Mouse (Mus musculus): ENCODE measurements around the gene Mcm3ap. TPM values are rescaled to one million over a fixed set of nuclear protein-coding genes. Genes with fewer than 3 reads are reported as not detected.

The Mcm3ap gene
- total RNA-seq, 2 experiments from 2014 or later: 47.6 to 58.1 TPM

- DNase-seq (ENCODE audit: low spot score in 2 of 2): no peak
- intact Hi-C loops (cut with DNase I): no loop called here
These were observed 19.5 kb downstream of the Mcm3ap start for GRCm38 (mm10) chr10:76488265-76488664.

DNA sequence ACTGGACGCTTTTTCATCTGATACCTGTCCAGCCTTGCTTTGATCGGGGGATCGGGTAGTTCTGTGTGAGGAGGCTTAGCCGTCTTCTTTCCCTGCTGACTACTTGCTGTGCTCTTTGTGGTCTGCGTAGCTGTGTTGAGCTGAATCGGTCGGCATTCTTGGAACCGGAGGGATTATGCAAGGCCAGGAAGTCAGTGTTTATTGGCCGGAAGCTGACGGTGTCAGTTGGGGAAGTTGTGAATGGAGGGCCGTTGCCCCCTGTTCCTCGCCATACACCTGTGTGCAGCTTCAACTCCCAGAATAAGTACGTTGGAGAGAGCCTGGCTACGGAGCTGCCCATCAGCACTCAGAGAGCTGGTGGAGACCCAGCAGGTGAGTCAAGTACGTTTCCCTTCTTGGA lies 20.5 kb downstream of the Mcm3ap start:
- DNase-seq (ENCODE audit: low spot score in 2 of 2): no peak
- intact Hi-C loops (cut with DNase I): no loop called here

- intact Hi-C loops (cut with DNase I): no loop called here
- DNase-seq (ENCODE audit: low spot score in 2 of 2): no peak
These were observed 24.8 kb downstream of the Mcm3ap start for GRCm38 (mm10) chr10:76493527-76493926.

GRCm38 (mm10) chr10:76495501-76495900 lies 26.8 kb downstream of the Mcm3ap start:
- intact Hi-C loops (cut with DNase I): no loop called here
- DNase-seq (ENCODE audit: low spot score in 2 of 2): no peak

- intact Hi-C loops (cut with DNase I): no loop called here
- DNase-seq (ENCODE audit: low spot score in 2 of 2): peak in 1 of 2 experiments; percentile 19
These were observed 27.6 kb downstream of the Mcm3ap start for GRCm38 (mm10) chr10:76496366-76496765.

- DNase-seq (ENCODE audit: low spot score in 2 of 2): no peak
- intact Hi-C loops (cut with DNase I): no loop called here
These were observed 28.8 kb downstream of the Mcm3ap start for GRCm38 (mm10) chr10:76497522-76497921.

DNA sequence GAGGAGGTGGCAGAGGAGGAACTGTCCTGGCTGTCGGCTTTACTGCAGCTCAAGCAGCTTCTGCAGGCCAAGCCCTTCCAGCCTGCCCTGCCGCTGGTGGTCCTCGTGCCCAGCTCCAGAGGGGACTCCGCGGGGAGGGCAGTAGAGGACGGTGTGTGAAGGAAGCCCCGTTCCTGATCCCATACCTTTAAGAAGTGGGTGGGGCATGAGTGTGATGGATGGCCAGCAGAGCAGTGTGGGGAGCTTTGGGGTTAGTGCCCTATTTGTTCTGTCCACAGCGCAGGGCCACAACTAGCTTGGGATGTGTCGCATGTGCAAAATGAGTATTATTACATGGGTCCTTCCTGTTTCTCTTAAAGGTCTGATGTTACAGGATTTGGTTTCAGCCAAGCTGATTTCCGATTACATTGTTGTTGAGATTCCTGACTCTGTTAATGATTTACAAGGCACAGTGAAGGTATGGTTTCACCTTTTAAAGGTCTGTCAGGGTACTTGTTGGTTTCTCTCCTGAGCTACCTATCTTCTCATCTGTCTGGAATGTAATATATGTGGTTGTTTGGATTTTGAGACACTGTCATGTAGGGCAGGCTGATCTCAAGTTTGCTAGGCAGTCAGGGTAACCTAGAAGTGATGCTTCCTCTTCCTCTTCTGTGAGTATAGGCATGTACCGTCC lies 35.7 kb downstream of the Mcm3ap start:
- no peak for DNase-seq (ENCODE audit: low spot score in 2 of 2)
- intact Hi-C loops (cut with DNase I): no loop called here

GRCm38 (mm10) chr10:76505865-76506264 lies 37.1 kb downstream of the Mcm3ap start:
- intact Hi-C loops (cut with DNase I): no loop called here
- DNase-seq (ENCODE audit: low spot score in 2 of 2): no peak

- intact Hi-C loops (cut with DNase I): no loop called here
- DNase-seq (ENCODE audit: low spot score in 2 of 2): peak; percentile 32 to 36
These were observed 44.3 kb downstream of the Mcm3ap start for GRCm38 (mm10) chr10:76512965-76513583.

DNA sequence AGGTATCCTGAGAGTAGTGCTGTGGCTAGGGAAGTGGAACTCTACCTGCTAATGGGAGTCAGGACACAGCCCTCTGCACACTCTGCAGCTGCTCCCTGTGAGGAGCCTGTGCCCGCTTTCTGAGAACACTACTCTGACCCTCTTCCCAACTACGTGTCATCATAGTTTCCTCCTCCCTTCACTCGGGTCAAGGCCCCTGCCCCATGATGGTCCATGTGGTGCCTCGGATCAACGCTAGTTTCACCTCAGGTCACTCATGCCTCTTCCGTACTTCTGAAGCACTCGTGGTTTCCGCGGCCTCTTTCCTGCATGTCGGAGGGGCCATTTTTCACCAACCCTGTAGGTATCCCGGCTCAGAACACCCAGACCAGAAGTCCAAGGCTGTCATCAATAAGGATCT lies 62.2 kb downstream of the Mcm3ap start:
- intact Hi-C loops (cut with DNase I): loop anchor here (5.0 kb wide), 1 partner anchor 201 kb away; no protein-coding TSS in a partner anchor
- no peak for DNase-seq (ENCODE audit: low spot score in 2 of 2)

DNA sequence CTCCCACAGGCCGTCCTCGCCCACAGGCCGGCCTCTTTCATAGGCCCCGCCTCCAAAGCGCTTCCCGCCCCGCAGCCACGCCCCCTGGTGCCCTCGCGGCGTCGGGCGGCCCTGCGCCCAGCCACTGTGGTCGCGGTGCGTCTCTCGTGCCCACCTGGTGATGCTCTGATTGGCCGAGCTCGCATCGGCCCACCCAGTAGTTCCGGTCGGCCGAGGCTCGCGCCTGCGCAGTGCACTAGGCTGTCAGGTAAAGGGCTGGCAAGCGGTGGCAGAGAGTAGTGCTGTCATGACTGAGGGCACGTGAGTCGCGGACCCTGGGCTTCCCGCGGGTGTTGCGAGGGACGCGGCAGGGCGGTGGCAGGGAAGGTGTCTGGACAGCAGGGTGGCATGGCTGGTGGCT lies 62.6 kb downstream of the Mcm3ap start, which contains the start of gene Lss:
Gene Lss (plus strand): TSS at position 214 of the 400 bp plus-strand sequence.
- intact Hi-C loops (cut with DNase I): loop anchor here (5.0 kb wide), 1 partner anchor 201 kb away; no protein-coding TSS in a partner anchor
- peak; percentile 97 for DNase-seq (ENCODE audit: low spot score in 2 of 2)

GRCm38 (mm10) chr10:76531828-76532227 lies 63.1 kb downstream of the Mcm3ap start:
- no peak for DNase-seq (ENCODE audit: low spot score in 2 of 2)
- intact Hi-C loops (cut with DNase I): loop anchor here (5.0 kb wide), 1 partner anchor 200 kb away; no protein-coding TSS in a partner anchor

GRCm38 (mm10) chr10:76535526-76535925 lies 66.8 kb downstream of the Mcm3ap start:
- intact Hi-C loops (cut with DNase I): no loop called here
- no peak for DNase-seq (ENCODE audit: low spot score in 2 of 2)

DNA sequence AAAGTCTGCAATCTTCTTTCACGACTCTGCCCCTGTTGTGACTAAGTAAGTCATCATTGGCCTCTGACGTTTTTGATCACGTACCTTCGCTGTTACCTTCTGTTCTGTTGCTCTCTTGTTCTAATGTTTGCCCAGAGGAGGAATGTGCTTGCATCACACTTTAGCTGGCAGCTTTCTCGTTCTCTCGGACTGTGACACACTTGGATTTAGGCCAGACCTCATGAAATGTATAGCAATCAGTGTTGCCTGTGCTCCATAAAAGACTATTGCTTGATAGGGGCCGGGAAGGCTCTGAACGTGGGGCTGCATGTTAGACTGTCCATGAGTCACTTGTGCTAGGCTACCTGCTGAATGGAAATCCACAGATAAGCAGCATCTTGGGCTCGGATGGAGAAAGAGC lies 68.9 kb downstream of the Mcm3ap start:
- no peak for DNase-seq (ENCODE audit: low spot score in 2 of 2)
- intact Hi-C loops (cut with DNase I): no loop called here

GRCm38 (mm10) chr10:76541336-76542085 lies 72.8 kb downstream of the Mcm3ap start:
- DNase-seq (ENCODE audit: low spot score in 2 of 2): no peak
- intact Hi-C loops (cut with DNase I): no loop called here

- intact Hi-C loops (cut with DNase I): no loop called here
- no peak for DNase-seq (ENCODE audit: low spot score in 2 of 2)
These were observed 74.1 kb downstream of the Mcm3ap start for GRCm38 (mm10) chr10:76542636-76543375.

- no peak for DNase-seq (ENCODE audit: low spot score in 2 of 2)
- intact Hi-C loops (cut with DNase I): no loop called here
These were observed 77.8 kb downstream of the Mcm3ap start for GRCm38 (mm10) chr10:76546566-76546965.

DNA sequence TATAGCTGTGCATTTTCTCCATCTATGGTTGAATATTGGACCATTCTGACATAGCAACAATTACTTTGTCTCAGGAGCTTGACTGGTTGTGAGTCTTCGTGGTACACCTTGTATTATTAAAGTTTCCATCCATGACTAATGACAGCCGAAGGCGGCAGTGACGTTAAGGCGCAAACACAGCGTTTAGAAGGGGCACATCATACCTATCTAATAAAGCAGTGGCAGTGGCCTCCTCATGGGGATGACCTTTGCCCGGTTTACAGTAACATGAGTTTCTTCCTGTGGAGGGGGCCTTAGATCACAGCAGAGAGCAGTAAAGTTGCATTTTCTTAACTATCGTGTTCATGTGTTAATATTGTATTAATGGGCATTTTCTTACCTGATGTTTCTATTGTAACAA lies 79.5 kb downstream of the Mcm3ap start:
- no peak for DNase-seq (ENCODE audit: low spot score in 2 of 2)
- intact Hi-C loops (cut with DNase I): no loop called here

- intact Hi-C loops (cut with DNase I): loop anchor here (5.0 kb wide), 1 partner anchor 182 kb away; no protein-coding TSS in a partner anchor
- DNase-seq (ENCODE audit: low spot score in 2 of 2): no peak
These were observed 81.7 kb downstream of the Mcm3ap start for GRCm38 (mm10) chr10:76550458-76550857.

GRCm38 (mm10) chr10:76551556-76551955 lies 82.8 kb downstream of the Mcm3ap start:
- intact Hi-C loops (cut with DNase I): loop anchor here (5.0 kb wide), 1 partner anchor 181 kb away; no protein-coding TSS in a partner anchor
- DNase-seq (ENCODE audit: low spot score in 2 of 2): no peak
